Mouse (Mus musculus) spleen, adult 18-20 months (tissue): Measurements from ENCODE around the gene Cpeb4.
"Not testable (repeated sequence)": the region's sequence is repeated elsewhere in the genome, so short reads cannot be mapped to it uniquely, and the experiment has no call there.

Experiments
- DNase-seq, 2 experiments: peaks; one replicate each; pipeline ENCODE4 v3.0.0; 2022; ENCODE audit warnings: mixed read lengths in 2 of 2

Gene Cpeb4

DNA sequence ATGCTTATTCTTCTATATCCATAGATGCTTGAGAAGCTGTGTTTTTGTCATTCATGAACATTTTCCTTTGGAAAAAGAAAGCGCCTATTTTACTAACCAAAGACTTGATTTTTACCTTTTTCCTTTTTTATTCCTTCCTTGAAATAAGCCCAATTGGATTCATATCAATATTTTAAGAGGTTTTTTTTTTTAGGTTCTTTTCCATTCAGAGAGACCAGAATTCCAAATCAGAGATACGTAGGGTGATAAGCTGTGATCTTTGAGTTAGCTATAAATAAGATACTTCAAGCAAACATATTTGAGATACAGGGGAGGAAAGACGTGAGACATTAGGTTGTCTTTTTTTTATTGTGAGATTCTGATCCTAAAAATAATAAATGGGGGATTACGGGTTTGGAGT is at the start of gene Cpeb4:
Gene Cpeb4, plus strand, starts transcription at position 301 of the 400 bp plus-strand sequence.
- no peak for DNase-seq

DNA sequence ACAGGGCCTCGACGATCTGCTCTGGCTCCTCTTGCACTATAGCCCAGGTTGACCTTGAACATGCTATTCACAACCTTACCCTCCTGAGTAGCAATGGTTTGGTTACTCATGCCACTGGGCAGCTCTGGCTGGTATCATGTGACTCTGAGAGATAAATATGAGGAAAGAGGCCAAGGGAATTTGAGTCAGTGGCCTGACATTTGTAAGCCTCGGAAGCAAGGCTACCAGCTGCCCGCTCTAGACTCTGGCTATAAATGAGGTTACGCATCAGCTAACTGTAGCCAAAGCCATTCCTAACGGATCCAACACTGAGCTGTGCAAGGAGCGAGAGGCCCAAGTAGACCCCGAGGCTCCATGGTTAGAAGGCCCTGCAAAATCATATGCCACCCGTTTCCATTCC is 49.5 kb upstream of the Cpeb4 start:
- DNase-seq = no peak

DNA sequence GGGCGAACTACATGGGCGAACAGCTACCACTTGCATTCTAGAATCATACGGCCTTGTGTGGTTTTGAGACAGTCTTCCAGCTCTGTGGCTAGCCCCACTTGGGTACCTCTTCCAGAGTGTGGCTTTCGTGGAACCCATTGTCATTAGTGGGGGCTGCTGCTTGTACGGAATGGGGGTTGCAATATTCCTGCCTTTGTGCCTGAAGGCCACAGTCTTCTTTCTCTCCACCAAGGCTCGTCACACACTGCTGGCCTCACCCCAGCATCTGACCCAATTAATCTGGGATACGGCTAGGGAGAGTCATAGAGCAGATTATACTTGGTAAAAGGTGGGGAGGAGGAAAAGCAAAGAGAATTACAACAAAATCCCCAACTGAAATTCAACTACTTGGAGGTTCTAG is 48.5 kb upstream of the Cpeb4 start:
- no peak for DNase-seq

DNA sequence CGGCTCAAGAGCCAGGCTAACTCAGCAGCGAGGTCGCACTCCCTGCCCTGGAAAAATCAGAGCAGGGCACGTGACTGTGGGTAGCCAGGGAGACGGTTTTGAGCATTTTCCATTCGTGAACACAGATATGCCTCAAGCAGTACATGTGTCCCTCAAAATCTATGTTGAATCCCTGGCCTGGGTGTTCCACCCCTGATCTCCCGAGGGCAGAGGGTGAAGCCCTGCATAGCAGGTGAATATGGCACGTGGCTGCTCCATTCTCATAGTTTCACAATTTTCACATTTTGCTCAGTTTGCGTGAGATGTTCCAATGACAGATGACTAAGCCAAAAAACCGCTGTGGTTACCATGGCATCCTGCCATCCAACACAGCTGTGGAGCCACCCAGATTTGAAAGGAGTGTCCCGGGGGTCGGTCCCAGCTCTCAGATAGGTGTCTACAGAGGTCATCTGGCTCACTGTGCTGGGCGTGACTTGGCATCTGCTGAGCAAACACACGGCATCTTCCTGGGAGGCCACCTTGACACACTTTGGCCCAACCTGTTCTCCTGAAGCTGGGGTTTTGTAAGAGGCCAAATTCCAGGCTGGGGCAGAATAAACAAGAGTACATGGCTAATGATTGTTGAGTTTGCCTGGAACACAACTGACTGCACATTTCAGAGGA is 47.4 kb upstream of the Cpeb4 start:
- no peak for DNase-seq

DNA sequence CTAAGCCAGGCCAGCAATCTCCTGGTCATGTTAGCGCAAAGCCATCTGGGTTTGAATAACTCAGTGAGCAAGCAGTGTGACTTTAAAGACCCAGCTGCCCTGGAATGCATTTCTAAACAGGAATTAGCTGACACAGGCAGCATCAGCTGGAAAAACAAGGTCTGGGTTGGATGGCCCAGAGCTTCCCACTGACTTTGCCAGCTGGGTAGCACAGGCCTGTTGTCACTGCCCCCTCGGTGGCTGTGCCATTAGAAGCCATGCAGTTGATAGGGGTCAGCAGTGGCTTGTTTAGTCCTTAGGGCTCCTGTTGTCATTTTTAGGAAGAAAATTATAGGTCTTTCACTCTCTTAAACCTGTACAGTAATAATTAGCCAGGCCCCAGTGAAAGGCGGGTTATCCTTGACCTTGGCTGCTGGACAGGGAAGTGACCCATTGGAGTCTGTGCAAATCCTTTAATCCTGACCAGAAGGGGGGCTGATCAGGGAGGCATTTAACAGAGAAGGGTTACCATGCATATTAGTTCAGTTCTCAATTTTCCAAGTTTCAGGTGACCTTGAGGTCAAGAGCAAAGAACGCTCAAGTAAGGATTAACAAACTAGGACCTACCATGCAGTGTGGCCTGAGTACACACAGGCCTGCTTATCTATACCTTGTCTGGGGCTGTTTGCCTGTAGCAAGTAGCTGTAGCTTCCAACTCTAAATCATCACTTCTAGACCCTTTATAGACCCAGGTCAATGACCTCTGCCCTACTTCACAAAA is 43.8 kb upstream of the Cpeb4 start:
- no peak for DNase-seq

DNA sequence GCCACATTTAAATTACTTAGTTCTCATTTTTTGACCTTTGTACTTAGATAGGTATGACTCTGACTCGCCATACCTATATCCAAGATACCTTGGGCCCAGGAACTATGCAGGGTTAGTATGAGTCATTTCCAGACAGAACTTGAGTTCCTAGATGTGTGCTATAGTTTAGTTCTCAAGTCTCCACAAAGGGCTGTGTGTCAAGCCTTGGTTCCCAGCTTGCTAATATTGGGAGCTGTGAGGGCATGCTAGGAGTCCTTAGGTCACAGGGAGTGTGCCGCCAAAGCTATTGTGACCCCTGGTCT is 43.3 kb upstream of the Cpeb4 start:
- no peak for DNase-seq

DNA sequence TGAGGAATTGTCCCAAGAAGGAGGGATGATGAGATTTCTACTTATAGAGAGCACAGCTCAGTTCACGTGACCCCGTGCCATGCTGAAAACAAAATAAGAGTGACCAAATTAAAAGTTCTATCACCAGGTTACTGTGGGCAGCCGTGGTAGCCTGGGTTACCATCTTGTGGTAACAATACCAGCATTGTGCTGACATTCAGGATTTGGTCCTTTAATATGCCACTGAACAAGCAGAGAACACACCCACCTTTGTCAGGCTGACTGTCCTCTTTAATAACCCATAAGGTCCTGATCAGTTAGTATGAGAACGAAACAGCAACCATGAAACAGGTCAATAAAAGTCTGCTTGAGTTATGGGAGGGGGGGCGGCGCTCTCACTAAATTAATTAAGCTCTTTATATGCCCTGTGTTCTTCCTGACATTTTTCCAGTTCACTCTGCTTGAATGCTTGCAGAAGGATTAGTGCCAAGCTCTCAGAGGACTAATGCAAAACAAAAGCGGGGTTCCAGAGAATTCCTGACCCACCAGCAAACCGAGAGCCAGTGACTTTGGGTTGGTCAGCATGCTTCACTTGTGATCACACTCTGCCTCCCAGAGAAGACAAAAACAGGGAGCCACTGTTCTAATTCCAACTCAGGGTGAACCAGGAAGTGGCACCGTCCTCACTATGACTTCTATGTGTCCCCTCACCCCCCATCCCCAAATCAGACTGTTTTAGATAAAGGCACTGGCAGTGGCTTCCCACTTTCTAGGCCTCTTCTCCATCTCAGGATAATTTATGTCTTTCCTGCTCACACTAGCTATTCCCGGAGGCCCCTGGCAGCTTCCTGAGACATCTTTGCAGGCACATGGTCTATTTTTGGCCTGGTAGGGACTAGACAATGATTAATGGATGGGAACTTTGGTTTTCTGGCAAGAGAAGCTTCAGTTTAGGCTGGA is 41.5 kb upstream of the Cpeb4 start:
- DNase-seq = no peak

DNA sequence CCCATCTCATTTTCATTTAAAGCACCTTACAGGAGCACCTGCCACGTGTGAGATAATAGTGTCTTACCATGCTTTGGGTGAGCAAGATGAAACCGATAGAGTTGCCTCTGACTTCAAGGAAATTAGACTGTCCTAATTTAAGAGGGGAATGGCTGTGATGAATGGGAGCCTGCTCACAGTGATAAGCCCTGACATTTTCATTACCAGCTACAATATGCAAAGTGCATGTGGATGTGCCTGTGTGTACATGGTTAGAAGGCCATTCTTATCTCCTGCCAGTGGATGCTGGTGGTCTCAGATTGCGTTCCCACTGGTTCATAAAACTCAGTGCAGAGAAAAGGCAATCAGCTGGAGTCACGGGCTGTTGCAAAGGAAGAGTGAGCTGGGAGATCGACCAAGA is 40.6 kb upstream of the Cpeb4 start:
- no peak for DNase-seq

DNA sequence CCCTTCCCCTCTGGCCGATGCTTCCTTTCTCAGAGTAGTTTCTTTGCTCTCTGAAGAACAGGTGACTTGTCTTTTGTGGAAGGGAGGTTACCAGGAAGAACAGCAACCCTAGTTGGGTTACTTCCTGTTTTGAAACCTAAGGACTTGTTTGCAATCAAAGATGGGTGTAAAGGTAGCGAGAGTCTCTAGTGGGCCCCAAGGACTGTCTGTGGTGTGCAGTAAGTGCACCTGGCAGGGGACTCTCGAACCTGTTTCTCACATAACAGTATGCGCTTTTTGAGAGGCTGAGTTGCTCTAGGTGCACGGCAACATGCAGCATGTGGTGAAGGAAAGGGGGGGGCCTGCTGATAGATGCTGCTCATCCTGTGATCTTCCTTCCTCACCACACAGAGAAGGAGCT is 40.0 kb upstream of the Cpeb4 start:
- DNase-seq = no peak

DNA sequence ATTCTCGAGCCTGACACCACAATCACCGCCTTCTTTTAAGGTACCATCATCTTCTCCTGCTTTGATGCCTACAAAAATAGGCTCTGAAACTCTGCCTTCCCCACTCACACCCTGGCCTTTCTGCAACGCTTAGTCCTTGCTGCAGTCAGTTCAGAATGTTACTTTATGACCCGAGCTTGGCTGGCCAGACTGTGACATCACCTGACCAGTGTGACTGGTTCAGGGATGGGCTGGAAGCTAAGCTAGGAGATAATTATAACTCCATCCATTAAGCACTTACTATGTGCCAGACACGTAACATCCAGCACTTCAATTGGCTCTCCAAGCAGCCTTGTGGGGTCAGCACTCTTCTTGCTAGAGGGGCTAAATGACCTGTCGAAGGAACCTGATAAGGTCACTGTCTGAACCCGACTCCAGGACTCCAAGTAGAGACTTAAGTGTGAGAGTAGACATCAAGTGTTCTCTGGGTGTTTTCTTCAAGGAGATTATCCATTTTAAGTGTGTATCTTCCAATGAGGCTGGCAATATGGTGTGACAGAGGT is 39.5 kb upstream of the Cpeb4 start:
- DNase-seq = no peak

DNA sequence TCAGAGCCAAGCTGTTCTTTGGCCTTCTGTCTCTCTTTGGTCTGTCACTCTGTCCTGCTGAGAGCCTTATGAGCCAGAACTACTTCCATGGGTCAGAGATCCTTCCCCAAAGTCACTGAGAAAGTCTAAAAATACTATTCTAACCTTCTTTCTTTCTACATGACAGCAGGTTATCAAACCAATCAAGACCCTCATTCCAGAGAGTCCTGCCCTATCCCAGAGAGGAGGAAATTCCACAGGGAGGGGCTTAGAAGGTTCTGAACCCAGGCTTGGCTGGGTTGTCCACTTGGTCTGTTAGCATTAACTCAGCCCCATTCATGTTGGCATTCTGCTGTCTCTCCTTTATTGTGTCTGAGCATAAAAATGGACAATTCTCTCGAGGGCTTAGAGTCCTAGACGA is 38.5 kb upstream of the Cpeb4 start:
- DNase-seq = no peak

DNA sequence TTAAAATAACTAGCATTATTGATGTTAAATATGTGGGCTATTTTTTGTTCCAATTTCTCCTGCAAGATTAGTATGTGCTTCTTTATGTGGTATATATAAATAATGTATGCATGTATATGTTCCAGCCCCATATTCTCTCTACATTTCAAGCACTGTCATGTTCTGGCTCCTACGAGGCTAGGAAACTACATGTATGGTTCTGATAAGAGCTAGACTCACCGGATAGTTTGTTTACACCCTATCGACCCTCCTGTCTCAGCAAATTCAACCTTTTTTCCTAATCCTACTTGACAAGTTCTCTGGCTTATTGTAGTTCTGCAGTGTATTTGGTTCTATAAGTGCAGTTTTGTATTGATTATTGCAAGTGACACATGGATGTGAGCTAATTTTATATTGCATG is 36.7 kb upstream of the Cpeb4 start:
- DNase-seq = no peak

DNA sequence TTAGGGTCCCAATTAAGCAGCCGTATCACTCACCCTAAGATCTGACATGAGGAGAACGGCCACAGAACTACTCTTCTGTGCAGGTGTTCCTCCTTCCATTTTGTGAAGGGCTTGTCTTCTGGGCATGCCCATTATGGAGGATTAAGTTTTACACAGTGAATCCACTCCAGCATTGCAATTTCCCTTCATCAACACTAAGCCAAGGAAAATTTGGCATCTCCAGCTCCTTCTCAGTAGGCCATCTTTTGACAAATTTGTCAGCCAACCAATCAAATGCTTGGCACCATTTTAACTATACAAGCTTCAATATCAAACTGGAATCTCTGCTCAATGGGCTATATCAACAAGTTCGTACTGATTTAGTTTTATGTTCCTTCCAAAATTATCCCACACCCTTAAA is 34.8 kb upstream of the Cpeb4 start:
- no peak for DNase-seq

DNA sequence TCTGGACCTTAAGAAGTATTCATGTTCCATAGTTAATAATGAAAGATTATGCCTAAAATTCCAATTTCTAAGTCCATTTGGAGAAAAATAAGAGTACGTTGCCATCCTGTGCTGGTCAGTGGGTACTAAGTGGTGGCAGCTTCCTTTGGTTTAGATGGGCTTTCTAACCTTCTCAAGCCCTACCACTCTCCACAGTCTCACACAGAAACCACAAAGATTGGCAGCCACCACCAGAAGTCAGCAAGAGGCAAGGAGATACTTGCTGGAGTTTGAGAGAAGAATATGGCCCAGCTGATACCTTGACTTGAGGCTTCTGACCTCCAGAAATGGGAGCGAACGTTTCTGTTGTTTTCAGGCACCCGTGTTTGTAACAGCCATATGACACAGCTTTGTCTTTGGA is 34.3 kb upstream of the Cpeb4 start:
- DNase-seq = no peak

DNA sequence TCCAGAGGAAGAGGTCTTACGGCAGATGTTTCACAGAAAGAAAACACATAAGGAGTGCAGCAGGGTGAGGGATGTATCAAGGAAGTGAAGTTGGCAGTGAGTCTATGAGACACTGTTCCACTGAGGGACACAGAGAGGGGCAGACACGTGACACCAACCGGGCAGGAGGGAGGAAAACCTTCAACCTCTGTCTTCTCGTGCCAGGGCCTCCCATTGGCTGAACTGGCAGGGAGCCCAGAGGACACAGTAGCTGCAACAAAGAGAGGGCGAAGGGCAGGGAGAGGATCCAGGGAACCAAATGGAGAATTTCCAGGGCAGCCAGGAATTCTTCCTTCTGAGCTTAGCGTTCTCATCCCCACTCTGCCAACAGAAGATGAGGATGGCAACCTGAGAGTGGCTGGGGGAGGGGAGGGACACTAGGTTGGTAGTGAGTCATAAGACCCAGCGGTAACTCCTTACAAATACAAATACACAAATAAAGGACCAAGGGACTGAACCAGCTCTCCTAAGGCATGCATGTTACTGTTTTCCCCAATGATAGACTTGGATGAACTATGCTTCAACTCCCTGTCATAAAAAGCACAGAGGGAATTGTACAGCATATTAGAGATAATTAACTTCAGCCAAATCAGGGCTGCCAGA is 33.4 kb upstream of the Cpeb4 start:
- no peak for DNase-seq

DNA sequence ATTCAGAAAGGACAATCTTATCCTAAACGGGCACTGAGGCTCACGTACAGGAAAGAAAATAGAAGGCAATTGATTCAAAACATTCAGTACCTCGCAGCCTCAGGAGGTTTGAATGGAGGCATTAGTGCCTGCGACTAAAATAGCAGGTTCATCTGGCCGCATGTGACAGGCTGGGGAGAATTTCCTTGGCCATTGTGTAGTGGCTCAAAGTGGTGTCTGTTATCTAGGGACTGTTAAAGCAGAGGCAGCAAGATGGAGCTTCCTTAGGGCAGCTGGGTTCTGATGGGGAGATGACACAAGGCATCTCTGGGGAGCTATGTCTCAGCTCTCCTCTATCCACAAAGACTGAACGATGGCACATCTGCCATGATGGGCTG is 32.9 kb upstream of the Cpeb4 start:
- DNase-seq = no peak

DNA sequence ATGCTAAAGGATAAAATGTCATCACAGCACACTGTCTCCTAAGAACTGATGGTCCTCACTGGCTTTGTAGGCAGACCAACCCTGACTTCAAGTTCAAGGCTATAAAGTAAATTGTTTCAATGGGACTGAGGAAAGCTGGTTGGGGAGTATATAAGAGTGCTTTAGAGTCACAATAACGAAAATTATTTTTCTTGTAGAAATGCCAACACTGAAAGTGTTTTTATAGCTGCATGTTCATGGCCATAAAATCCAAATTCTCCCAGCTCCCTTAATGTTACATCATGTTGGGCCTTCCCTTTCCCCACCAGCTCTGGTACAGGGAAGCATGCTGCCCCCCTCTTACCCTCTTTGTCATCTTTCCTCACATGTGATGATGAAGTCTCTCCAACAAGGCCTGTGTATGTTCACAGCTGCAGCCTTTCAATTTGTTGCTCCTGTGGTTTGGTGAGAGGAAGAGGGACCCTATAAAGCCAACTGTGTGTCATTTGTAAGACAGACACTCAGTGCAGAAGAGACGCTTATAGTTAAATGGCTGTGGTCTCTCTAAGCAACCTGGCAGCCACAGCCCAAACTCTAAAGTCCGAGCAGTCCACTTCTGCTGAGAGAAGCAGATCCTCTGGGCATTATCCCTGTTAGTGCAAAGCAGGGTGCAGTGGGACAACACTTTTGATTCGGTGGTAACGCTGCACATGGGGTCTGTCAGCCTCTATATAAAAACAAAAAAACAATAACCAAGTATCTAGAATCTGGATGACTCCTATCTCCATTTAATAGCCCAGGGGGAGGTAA is 29.6 kb upstream of the Cpeb4 start:
- DNase-seq = no peak

DNA sequence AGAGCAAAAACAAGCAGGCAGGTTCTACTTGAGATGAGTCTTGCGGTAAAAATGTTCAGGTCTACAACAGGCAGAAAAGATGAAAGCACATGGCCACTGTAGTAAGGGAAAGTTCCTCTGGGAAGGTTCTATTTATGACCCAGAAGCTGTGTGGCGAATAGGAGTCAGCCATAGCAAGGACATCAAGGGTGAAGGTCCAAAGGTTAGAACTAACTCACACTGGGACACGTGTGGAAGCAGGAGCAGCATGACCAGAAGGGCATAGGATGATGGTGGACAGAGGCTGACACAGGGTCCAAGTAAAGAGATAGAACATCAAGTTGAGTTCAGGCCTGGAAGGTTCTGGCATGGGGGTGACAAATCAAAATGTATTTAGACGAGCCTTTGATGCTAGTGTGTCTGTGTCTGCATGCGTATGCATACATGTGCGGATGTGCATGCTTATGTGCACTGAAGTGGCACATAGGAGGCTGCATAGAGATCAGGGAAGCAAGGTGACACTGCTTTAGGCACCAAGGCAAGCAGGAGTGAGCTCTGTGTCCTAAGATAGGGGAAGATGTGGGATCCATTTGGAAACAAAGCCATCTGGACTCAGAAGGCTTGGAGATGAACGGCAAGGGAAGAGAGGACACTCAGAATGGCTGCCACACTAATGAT is 28.7 kb upstream of the Cpeb4 start:
- DNase-seq = no peak

DNA sequence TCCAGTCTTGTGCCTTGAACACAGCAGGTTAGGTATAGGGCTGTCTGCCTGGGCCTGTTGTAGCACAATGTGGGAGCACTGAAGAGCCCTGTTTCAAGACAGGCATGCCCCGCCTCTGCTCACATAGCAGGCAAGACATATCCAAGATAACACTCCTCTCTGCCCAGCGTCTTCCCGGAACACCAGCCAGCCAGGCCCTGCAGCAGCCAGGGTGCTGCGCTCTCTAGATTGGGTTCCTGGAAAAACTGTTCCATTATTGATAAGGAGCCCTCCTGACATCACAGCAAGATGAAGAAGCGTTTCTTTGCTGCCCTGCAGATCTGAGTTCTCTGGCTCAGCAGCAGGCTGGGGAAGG is 28.2 kb upstream of the Cpeb4 start:
- DNase-seq = no peak

DNA sequence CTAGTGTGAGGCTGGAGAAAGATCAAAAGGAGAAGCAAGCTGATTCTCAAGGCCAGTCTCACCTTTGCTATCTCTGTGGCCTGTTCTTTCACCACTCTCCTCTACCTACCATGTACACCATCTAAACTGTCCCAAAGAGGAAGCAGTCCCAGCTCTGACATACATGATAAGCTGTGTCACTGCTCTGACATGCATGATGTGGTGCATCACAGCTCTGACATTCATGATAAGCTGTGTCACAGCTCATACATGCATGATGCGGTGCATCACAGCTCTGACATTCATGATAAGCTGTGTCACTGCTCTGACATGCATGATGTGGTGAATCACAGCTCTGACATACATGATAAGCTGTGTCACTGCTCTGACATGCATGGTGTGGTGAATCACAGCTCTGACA is 26.9 kb upstream of the Cpeb4 start:
- DNase-seq = not testable (repeated sequence)

DNA sequence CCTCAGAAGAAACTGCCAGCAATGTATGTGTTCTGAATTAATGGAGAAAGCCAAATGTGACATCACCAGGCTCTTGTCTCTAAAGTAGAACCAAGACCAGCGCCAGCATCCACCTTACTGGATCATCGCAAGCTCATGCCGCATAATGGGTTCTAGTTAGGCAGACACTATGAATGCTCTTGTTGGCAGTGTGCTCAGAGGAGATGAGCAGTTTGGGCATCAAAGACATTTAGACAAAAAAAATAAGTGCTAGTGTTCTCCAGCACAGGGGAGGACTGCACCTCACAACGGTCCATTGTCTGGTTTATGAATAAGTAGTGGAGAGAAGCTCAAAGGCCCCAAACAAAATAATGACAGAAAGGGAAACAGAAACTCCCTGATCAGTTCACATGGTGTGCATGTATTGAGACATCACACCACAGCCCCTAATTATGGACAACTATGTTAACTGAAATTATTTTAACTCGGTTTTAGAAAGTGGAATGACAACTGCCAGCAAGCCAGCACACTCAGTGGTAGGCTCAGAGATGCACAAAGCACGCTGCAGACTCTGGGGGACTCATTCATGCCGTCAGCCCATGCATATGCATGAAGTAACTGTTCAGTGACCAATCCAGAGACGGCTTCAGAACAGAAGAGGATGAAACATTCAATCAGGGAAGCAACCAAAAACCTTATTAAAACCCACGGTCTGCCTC is 25.1 kb upstream of the Cpeb4 start:
- no peak for DNase-seq
